Mouse (Mus musculus) right cerebral cortex, postnatal 36 days (tissue): ENCODE data around the gene Gm20807.
"Not testable (repeated sequence)": the region's sequence is repeated elsewhere in the genome, so short reads cannot be mapped to it uniquely, and the experiment has no call there.

Source experiments
- DNase-seq, 2 experiments: peaks; one replicate each; pipeline ENCODE4 v3.0.0; 2022; ENCODE audit warnings: low spot score in 2 of 2, mixed read lengths in 1 of 2

Gm20807 gene

GRCm38 (mm10) chrY:13042591-13042990 is at the start of gene Gm20807:
TSS of gene Gm20807 (plus strand) at chrY:13042891.
- DNase-seq: not testable (repeated sequence)
